Mouse (Mus musculus) frontal cortex, postnatal 10 days (tissue): ENCODE results near the gene Olfr1412.

Source experiments
- DNase-seq, 2 experiments: peaks; one replicate each; pipeline ENCODE4 v3.0.0; 2022; ENCODE audit warnings: low spot score in 2 of 2, mixed read lengths in 1 of 2

Olfr1412 gene

GRCm38 (mm10) chr1:92585479-92585878, at the start of gene Olfr1412:
Gene Olfr1412 (plus strand): TSS chr1:92585779.
- DNase-seq = no peak

- DNase-seq = no peak
Observed at GRCm38 (mm10) chr1:92536972-92537371, 48.6 kb upstream of the Olfr1412 start.

GRCm38 (mm10) chr1:92539071-92539470, 46.5 kb upstream of the Olfr1412 start:
- DNase-seq = no peak

- DNase-seq = no peak
Observed at GRCm38 (mm10) chr1:92545929-92546328, 39.6 kb upstream of the Olfr1412 start.

- no peak for DNase-seq
Observed at GRCm38 (mm10) chr1:92571022-92571421, 14.6 kb upstream of the Olfr1412 start, which contains the start of gene Olfr1413. Gene Olfr1413 (plus strand): TSS chr1:92571322.

- DNase-seq = no peak
Observed at GRCm38 (mm10) chr1:92594111-92594510, 8.5 kb downstream of the Olfr1412 start, which contains the start of gene Olfr1411. Gene Olfr1411 (plus strand): TSS chr1:92594411.

GRCm38 (mm10) chr1:92596019-92596418, 10.4 kb downstream of the Olfr1412 start:
- DNase-seq = no peak

GRCm38 (mm10) chr1:92605482-92605881, 19.9 kb downstream of the Olfr1412 start, which contains the start of gene Olfr1410:
Gene Olfr1410 (plus strand): TSS chr1:92605782.
- DNase-seq = no peak

GRCm38 (mm10) chr1:92607711-92608110, 22.1 kb downstream of the Olfr1412 start:
- no peak for DNase-seq

- peak in 1 of 2 experiments; percentile 49 for DNase-seq
Observed at GRCm38 (mm10) chr1:92611008-92611407, 25.4 kb downstream of the Olfr1412 start.

- DNase-seq = no peak
Observed at GRCm38 (mm10) chr1:92613175-92613574, 27.6 kb downstream of the Olfr1412 start.

GRCm38 (mm10) chr1:92614516-92614915, 28.9 kb downstream of the Olfr1412 start:
- DNase-seq = no peak

- no peak for DNase-seq
Observed at GRCm38 (mm10) chr1:92616046-92616445, 30.5 kb downstream of the Olfr1412 start.

- no peak for DNase-seq
Observed at GRCm38 (mm10) chr1:92617488-92617887, 31.9 kb downstream of the Olfr1412 start, which contains the start of gene Olfr12. Gene Olfr12 (plus strand): TSS chr1:92617788.

- no peak for DNase-seq
Observed at GRCm38 (mm10) chr1:92618360-92618759, 32.8 kb downstream of the Olfr1412 start.

- no peak for DNase-seq
Observed at GRCm38 (mm10) chr1:92628227-92628626, 42.6 kb downstream of the Olfr1412 start.

- DNase-seq = no peak
Observed at GRCm38 (mm10) chr1:92632196-92632595, 46.6 kb downstream of the Olfr1412 start.

- no peak for DNase-seq
Observed at GRCm38 (mm10) chr1:92632948-92633347, 47.4 kb downstream of the Olfr1412 start.

GRCm38 (mm10) chr1:92633726-92634125, 48.1 kb downstream of the Olfr1412 start:
- DNase-seq = no peak

GRCm38 (mm10) chr1:92634569-92634968, 49.0 kb downstream of the Olfr1412 start:
- no peak for DNase-seq

GRCm38 (mm10) chr1:92634976-92635599, 49.5 kb downstream of the Olfr1412 start:
- DNase-seq = no peak

GRCm38 (mm10) chr1:92636015-92636414, 50.4 kb downstream of the Olfr1412 start:
- DNase-seq = no peak

- DNase-seq = no peak
Observed at GRCm38 (mm10) chr1:92636676-92637075, 51.1 kb downstream of the Olfr1412 start.
